Mouse (Mus musculus): Measurements from ENCODE around the gene Dbndd1.
A peak's percentile ranks its signal among the peaks of the same experiment; 100 is the strongest.
"Not testable (repeated sequence)": the region's sequence is repeated elsewhere in the genome, so short reads cannot be mapped to it uniquely, and the experiment has no call there.

Gene Dbndd1

GRCm38 (mm10) chr8:123491280-123492075 is 23.8 kb downstream of the Dbndd1 start:
- no peak for DNase-seq

- no peak for DNase-seq
Measured at GRCm38 (mm10) chr8:123482627-123483026, 32.6 kb downstream of the Dbndd1 start.

GRCm38 (mm10) chr8:123478456-123479218 is 36.6 kb downstream of the Dbndd1 start:
- no peak for DNase-seq

- peak; percentile 96 for DNase-seq
Measured at GRCm38 (mm10) chr8:123477737-123478258, 37.5 kb downstream of the Dbndd1 start, which contains the start of gene Afg3l1. Gene Afg3l1 (plus strand): TSS chr8:123477903.

- DNase-seq, result no peak
Measured at GRCm38 (mm10) chr8:123476911-123477736, 38.1 kb downstream of the Dbndd1 start.

- not testable (repeated sequence) for DNase-seq
Measured at GRCm38 (mm10) chr8:123474549-123474948, 40.7 kb downstream of the Dbndd1 start.

GRCm38 (mm10) chr8:123472991-123473390 is 42.3 kb downstream of the Dbndd1 start:
- not testable (repeated sequence) for DNase-seq

- DNase-seq, result no peak
Measured at GRCm38 (mm10) chr8:123467476-123467875, 47.8 kb downstream of the Dbndd1 start.

GRCm38 (mm10) chr8:123463651-123464050 is 51.6 kb downstream of the Dbndd1 start:
- no peak for DNase-seq
